Mouse (Mus musculus) liver, embryonic 14.5 days (tissue): ENCODE measurements at regions not wholly inside any gene's neighbourhood (a gene's known extent, or its start where the extent isn't known, plus 50 kb on each side); places are given as distances from the start of the nearest gene placed in this dataset.

ENCODE experiments used
- CTCF ChIP-seq: IDR thresholded peaks from 2 replicates; pipeline ENCODE4 v1.5.1; 2016; ENCODE audit warnings: antibody characterized with exemption, low read depth, control low read depth
- EP300 ChIP-seq: IDR thresholded peaks from 2 replicates; pipeline ENCODE4 v1.6.1; 2016; ENCODE audit warnings: antibody characterized with exemption, low read depth

GRCm38 (mm10) chr13:83333728-83334127, 170.1 kb upstream of the Mef2c start:
- no peak for TF ChIP-seq CTCF
- TF ChIP-seq EP300 = no peak
